Mouse (Mus musculus) hindlimb bud, embryonic 11.5 days (tissue): ENCODE data around the gene 0610040J01Rik.

Experiments used
- DNase-seq: peaks from one replicate; pipeline ENCODE4 v3.0.0-alpha.2; 2012; ENCODE audit warnings: low read depth, low spot score; ENCODE audit errors: extremely low spot score

Gene 0610040J01Rik

GRCm38 (mm10) chr5:63828380-63829185 is 16.4 kb downstream of the 0610040J01Rik start:
- no peak for DNase-seq

GRCm38 (mm10) chr5:63831054-63831453 is 18.9 kb downstream of the 0610040J01Rik start:
- DNase-seq = no peak

- DNase-seq = no peak
Observed at GRCm38 (mm10) chr5:63833955-63834354, 21.8 kb downstream of the 0610040J01Rik start.

- DNase-seq = no peak
Observed at GRCm38 (mm10) chr5:63834435-63834834, 22.3 kb downstream of the 0610040J01Rik start.

GRCm38 (mm10) chr5:63837115-63837514 is 25.0 kb downstream of the 0610040J01Rik start:
- no peak for DNase-seq

GRCm38 (mm10) chr5:63837851-63838250 is 25.7 kb downstream of the 0610040J01Rik start:
- DNase-seq = no peak

- DNase-seq = no peak
Observed at GRCm38 (mm10) chr5:63839801-63840416, 27.7 kb downstream of the 0610040J01Rik start.

GRCm38 (mm10) chr5:63847080-63847479 is 34.9 kb downstream of the 0610040J01Rik start:
- DNase-seq = no peak

GRCm38 (mm10) chr5:63847541-63848226 is 35.5 kb downstream of the 0610040J01Rik start:
- no peak for DNase-seq

- no peak for DNase-seq
Observed at GRCm38 (mm10) chr5:63858901-63859300, 46.7 kb downstream of the 0610040J01Rik start.

- peak; percentile 41 for DNase-seq
Observed at GRCm38 (mm10) chr5:63867421-63867820, 55.3 kb downstream of the 0610040J01Rik start.

GRCm38 (mm10) chr5:63872176-63872932 is 60.2 kb downstream of the 0610040J01Rik start:
- DNase-seq = no peak

- DNase-seq = no peak
Observed at GRCm38 (mm10) chr5:63874880-63875279, 62.7 kb downstream of the 0610040J01Rik start.

GRCm38 (mm10) chr5:63876081-63876480 is 63.9 kb downstream of the 0610040J01Rik start:
- DNase-seq = no peak

- DNase-seq = no peak
Observed at GRCm38 (mm10) chr5:63879026-63879425, 66.9 kb downstream of the 0610040J01Rik start.

- DNase-seq = no peak
Observed at GRCm38 (mm10) chr5:63886292-63886691, 74.1 kb downstream of the 0610040J01Rik start.

- peak; percentile 49 for DNase-seq
Observed at GRCm38 (mm10) chr5:63886709-63887108, 74.5 kb downstream of the 0610040J01Rik start.

GRCm38 (mm10) chr5:63887111-63887510 is 74.9 kb downstream of the 0610040J01Rik start:
- no peak for DNase-seq

GRCm38 (mm10) chr5:63891241-63891640 is 79.1 kb downstream of the 0610040J01Rik start:
- no peak for DNase-seq

GRCm38 (mm10) chr5:63891912-63892311 is 79.7 kb downstream of the 0610040J01Rik start:
- DNase-seq = no peak
